Mouse (Mus musculus): ENCODE data around the gene Irgc1. TPM values are rescaled to one million over a fixed set of nuclear protein-coding genes. Genes with fewer than 3 reads are reported as not detected.

Irgc1 gene
- total RNA-seq, 2 experiments from 2014 or later = not detected

- peak; percentile 97 to 98 for DNase-seq
These were observed 52.6 kb downstream of the Irgc1 start, which contains the start of gene Smg9 for GRCm38 (mm10) chr7:24399256-24400081. TSS of gene Smg9 (plus strand) at chr7:24399619.

GRCm38 (mm10) chr7:24398364-24398913 is 53.7 kb downstream of the Irgc1 start:
- no peak for DNase-seq

GRCm38 (mm10) chr7:24396832-24397231 is 55.3 kb downstream of the Irgc1 start:
- no peak for DNase-seq

GRCm38 (mm10) chr7:24394475-24395161 is 57.5 kb downstream of the Irgc1 start:
- DNase-seq = no peak

GRCm38 (mm10) chr7:24394054-24394453 is 58.0 kb downstream of the Irgc1 start:
- no peak for DNase-seq

GRCm38 (mm10) chr7:24391687-24392086 is 60.4 kb downstream of the Irgc1 start:
- no peak for DNase-seq

- DNase-seq = peak in 1 of 2 experiments; percentile 47
These were observed 61.0 kb downstream of the Irgc1 start for GRCm38 (mm10) chr7:24391077-24391476.

GRCm38 (mm10) chr7:24390512-24390911 is 61.6 kb downstream of the Irgc1 start:
- DNase-seq = no peak

- peak; percentile 48 to 55 for DNase-seq
These were observed 62.4 kb downstream of the Irgc1 start for GRCm38 (mm10) chr7:24389516-24390187.

GRCm38 (mm10) chr7:24387059-24387556 is 65.0 kb downstream of the Irgc1 start:
- DNase-seq = peak; percentile 94 to 95

GRCm38 (mm10) chr7:24384827-24385226 is 67.3 kb downstream of the Irgc1 start:
- peak; percentile 75 to 86 for DNase-seq

- DNase-seq = no peak
These were observed 68.0 kb downstream of the Irgc1 start for GRCm38 (mm10) chr7:24384070-24384469.

- no peak for DNase-seq
These were observed 69.2 kb downstream of the Irgc1 start for GRCm38 (mm10) chr7:24382730-24383372.

Other genes with a start within 250 kb of the Irgc1 start
- gene Zfp111, start 240.9 kb downstream of the Irgc1 start, total RNA-seq (2021) = 1 to 10 TPM; 8.1 to 9.9 TPM
- gene Zfp109, start 214.7 kb downstream of the Irgc1 start, total RNA-seq (2021) = 1 to 10 TPM; 3.4 to 3.8 TPM
- 1 to 10 TPM; 2.0 to 2.1 TPM for gene Zfp108, start 197.5 kb downstream of the Irgc1 start, total RNA-seq (2021)
- gene Zfp93, start 181.9 kb downstream of the Irgc1 start, total RNA-seq (2021) = 1 to 10 TPM; 4.7 to 5.2 TPM
- 10 to 100 TPM in 1 of 2 experiments, 1 to 10 TPM in 1; 8.8 to 10.3 TPM for gene Zfp61, start 151.1 kb downstream of the Irgc1 start, total RNA-seq (2021)
- gene Zfp94, start 135.6 kb downstream of the Irgc1 start, total RNA-seq (2021) = 1 to 10 TPM; 3.1 to 4.0 TPM
- under 1 TPM; 0.36 to 0.56 TPM for gene Tescl, start 118.4 kb downstream of the Irgc1 start, total RNA-seq (2021)
- gene Lypd5, start 103.1 kb downstream of the Irgc1 start, total RNA-seq (2021) = not detected
- gene Kcnn4, start 82.0 kb downstream of the Irgc1 start, total RNA-seq (2021) = 1 to 10 TPM in 1 of 2 experiments, under 1 TPM in 1; 0.79 to 1.3 TPM
- gene Smg9, start 52.7 kb downstream of the Irgc1 start, total RNA-seq (2021) = 10 to 100 TPM; 17.8 to 21.1 TPM
- gene Plaur, start 10.2 kb upstream of the Irgc1 start, total RNA-seq (2021) = 1 to 10 TPM; 7.9 to 9.8 TPM
- gene Cadm4, start 29.7 kb upstream of the Irgc1 start, total RNA-seq (2021) = 1 to 10 TPM; 2.8 to 3.6 TPM
- gene Zfp428, start 54.7 kb upstream of the Irgc1 start, total RNA-seq (2021) = 1 to 10 TPM; 6.0 to 6.8 TPM
- gene AC161166.1, start 60.2 kb upstream of the Irgc1 start, total RNA-seq (2021) = not detected
- 10 to 100 TPM; 20.4 to 24.1 TPM for gene Irgq, start 78.4 kb upstream of the Irgc1 start, total RNA-seq (2021)
- gene Pinlyp, start 93.8 kb upstream of the Irgc1 start, total RNA-seq (2021) = not detected
- 10 to 100 TPM; 37.6 to 41.3 TPM for gene Xrcc1, start 94.0 kb upstream of the Irgc1 start, total RNA-seq (2021)
- 10 to 100 TPM; 27.9 to 34.2 TPM for gene Ethe1, start 135.2 kb upstream of the Irgc1 start, total RNA-seq (2021)
- gene Zfp575, start 135.3 kb upstream of the Irgc1 start, total RNA-seq (2021) = under 1 TPM in 1 of 2 experiments, not detected in 1; 0.30 TPM
- gene Phldb3, start 158.5 kb upstream of the Irgc1 start, total RNA-seq (2021) = 1 to 10 TPM; 5.4 to 5.8 TPM
- under 1 TPM; 0.36 to 0.92 TPM for gene Lypd3, start 184.3 kb upstream of the Irgc1 start, total RNA-seq (2021)
- gene Tex101, start 224.4 kb upstream of the Irgc1 start, total RNA-seq (2021) = not detected

Measured in adrenal gland, postnatal 36 days (tissue).